Mouse (Mus musculus) lung, postnatal 0 days (tissue): ENCODE results near the gene Slc6a18. TPM values are rescaled to one million over a fixed set of nuclear protein-coding genes. Genes with fewer than 3 reads are reported as not detected.

ENCODE experiments used
- ATAC-seq: fragments of 200-750 bp; cut with Nextera tagmentation; 2 replicates; pipeline ENCODE4 v1.8.0; 2017; ENCODE audit warnings: moderate library complexity
- DNase-seq: peaks from one replicate; pipeline ENCODE4 v3.0.0-alpha.2; 2016; ENCODE audit warnings: low spot score
- H3K27ac ChIP-seq: fragments of 300-500 bp; sonication (generic); 2 replicates; pipeline ENCODE4 v1.5.1; 2014; ENCODE audit warnings: antibody characterized with exemption, mild to moderate bottlenecking, low read length, mixed read lengths
- H3K27me3 ChIP-seq: fragments of 300-500 bp; sonication (generic); replicated peaks from 2 replicates; pipeline ENCODE4 v1.6.1; 2014; ENCODE audit warnings: low read length, mixed read lengths; ENCODE audit not compliant: insufficient read depth
- H3K36me3 ChIP-seq: fragments of 300-500 bp; sonication (generic); 2 replicates; pipeline ENCODE4 v1.6.1; 2014; ENCODE audit warnings: low read length, mixed read lengths; ENCODE audit not compliant: insufficient read depth
- H3K4me1 ChIP-seq: fragments of 300-500 bp; sonication (generic); 2 replicates; pipeline ENCODE4 v1.6.1; 2014; ENCODE audit warnings: antibody characterized with exemption, low read depth, low read length, mixed read lengths; ENCODE audit not compliant: insufficient read depth
- H3K4me2 ChIP-seq: fragments of 300-500 bp; sonication (generic); replicated peaks from 2 replicates; pipeline ENCODE4 v1.6.1; 2014; ENCODE audit warnings: low read depth, mild to moderate bottlenecking, low read length, moderate library complexity, mixed read lengths
- H3K4me3 ChIP-seq: fragments of 300-500 bp; sonication (generic); 2 replicates; pipeline ENCODE4 v1.5.1; 2014; ENCODE audit warnings: low read depth, low read length
- H3K9ac ChIP-seq: fragments of 300-500 bp; sonication (generic); replicated peaks from 2 replicates; pipeline ENCODE4 v1.6.1; 2014; ENCODE audit warnings: low read depth, mild to moderate bottlenecking
- H3K9me3 ChIP-seq: fragments of 300-500 bp; sonication (generic); 2 replicates; pipeline ENCODE4 v1.6.1; 2016; ENCODE audit warnings: low read length, mixed read lengths
- CTCF ChIP-seq: IDR thresholded peaks from 2 replicates; pipeline ENCODE4 v1.5.1; 2016; ENCODE audit warnings: antibody characterized with exemption, mild to moderate bottlenecking
- EP300 ChIP-seq: IDR thresholded peaks from 2 replicates; pipeline ENCODE4 v1.6.1; 2016; ENCODE audit warnings: antibody characterized with exemption, mild to moderate bottlenecking, control low read depth
- WGBS: fragments of 180-500 bp; shearing (Covaris S2); extraction: QIAGEN DNeasy Blood & Tissue Kit; methylation state at CpG from one replicate; pipeline ENCODE4 v1.1.7; 2014; 5-methylcytosine and 5-hydroxymethylcytosine counted together
- polyA plus RNA-seq: library from polyadenylated mRNA; unstranded; fragments of >200 nt; fragmentation: Nextera tagmentation; extraction: Ambion mirVana; gene quantifications from 2 replicates; pipeline ENCODE4 v1.2.1, GENCODE M21; 2015

The Slc6a18 gene
- polyA plus RNA-seq, 1 experiment from 2014 or later: not detected

DNA sequence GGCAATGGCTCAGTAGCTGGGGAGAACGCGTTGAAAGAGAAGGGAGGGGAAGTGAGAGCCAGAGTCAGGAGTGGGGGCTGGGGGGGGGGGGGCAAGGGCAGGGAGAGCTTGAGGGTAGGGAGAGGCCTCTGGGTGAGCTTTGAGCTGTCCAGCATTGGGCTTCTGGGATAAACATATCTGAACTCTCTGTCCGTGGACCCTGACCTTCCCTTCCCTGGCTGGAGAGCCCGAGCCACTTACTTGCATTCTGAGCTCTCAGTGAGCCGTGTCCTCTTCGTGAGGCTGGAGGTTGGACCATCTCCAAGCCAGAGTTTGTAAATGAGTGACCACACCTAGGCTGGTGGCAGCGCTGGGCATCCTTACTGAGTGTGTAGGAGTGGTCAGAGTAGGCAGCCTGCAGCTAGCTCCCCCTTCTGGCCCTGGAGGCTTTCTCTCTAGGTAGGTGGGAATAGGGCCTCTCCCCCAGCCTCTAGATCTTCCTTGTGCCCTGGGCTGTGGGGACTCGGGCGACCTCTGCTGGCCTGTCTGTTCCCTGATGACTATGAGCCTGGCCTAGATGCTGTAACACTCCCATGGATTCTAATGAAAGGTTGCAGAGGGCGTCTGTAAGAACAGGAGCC is 14.5 kb upstream of the Slc6a18 start:
- WGBS: 24% methylated on average over 10 of the region's 10 CpGs
- DNase-seq: peak; percentile 88
- H3K9me3 ChIP-seq: no peaks in the 10 kb centered on the region
- H3K36me3 ChIP-seq: no peaks in the 10 kb centered on the region
- no peak overlapping the region for H3K27ac ChIP-seq
- peak; percentile 81 for TF ChIP-seq CTCF
- no peak for TF ChIP-seq EP300
- peak; percentile 93 for ATAC-seq
- H3K27me3 ChIP-seq: no peaks in the 10 kb centered on the region
- H3K4me3 ChIP-seq: no peak overlapping the region
- no peak overlapping the region for H3K4me2 ChIP-seq
- no peak overlapping the region for H3K9ac ChIP-seq
- H3K4me1 ChIP-seq: no peaks in the 10 kb centered on the region

DNA sequence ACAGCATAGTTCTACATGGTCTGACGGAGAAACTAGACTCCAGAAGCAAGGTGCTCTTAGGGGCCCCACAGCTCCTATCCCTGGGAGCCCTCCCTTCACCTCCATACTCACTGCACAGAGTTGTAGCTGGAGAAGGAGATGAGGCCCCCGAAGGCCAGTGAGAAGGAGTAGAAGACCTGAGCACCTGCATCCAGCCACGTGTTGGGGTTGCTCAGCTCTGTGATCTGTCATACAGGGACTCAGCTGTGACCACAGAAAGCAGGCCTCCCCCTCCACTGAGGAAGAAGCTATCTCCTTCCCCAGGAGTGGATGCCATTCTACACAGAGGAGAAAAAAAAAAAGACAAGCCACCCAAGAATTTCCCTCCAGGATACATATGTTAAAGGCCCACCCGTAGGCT is 11.1 kb upstream of the Slc6a18 start:
- Histone ChIP-seq H3K4me3 (no peak overlapping the region), H3K9ac (no peak overlapping the region), H3K27ac (no peak overlapping the region), H3K36me3 (no peaks in the 10 kb centered on the region), H3K4me1 (no peaks in the 10 kb centered on the region), H3K4me2 (no peak overlapping the region), H3K27me3 (no peaks in the 10 kb centered on the region), H3K9me3 (no peaks in the 10 kb centered on the region)
- ATAC-seq (no peak), DNase-seq (no peak)
- 71% methylated on average over 4 of the region's 4 CpGs for WGBS
- no peak for TF ChIP-seq CTCF
- no peak for TF ChIP-seq EP300

DNA sequence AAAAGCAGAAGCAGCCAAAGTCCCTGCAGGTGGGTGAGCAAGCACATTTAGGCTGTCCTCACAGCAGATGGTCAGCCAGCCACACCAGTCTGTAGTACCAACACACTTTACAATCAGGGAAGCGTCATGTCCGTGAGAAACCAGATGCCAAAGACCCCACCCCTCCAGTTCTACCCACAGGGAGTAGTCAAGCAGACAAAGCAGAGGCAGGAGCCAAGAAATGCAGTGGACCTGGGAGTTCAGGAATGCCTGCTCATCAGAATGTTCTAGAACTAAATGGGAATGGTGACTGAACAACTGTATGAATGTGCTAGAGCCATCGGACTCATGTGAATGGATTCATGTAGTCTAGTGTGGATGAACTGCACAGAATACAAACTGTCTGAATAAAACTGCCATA is 9.8 kb upstream of the Slc6a18 start:
- H3K36me3 ChIP-seq: no peaks in the 10 kb centered on the region
- no peak overlapping the region for H3K4me3 ChIP-seq
- 55% methylated on average over 3 of the region's 3 CpGs for WGBS
- H3K27me3 ChIP-seq: no peaks in the 10 kb centered on the region
- no peak for TF ChIP-seq EP300
- no peak for TF ChIP-seq CTCF
- no peak overlapping the region for H3K27ac ChIP-seq
- H3K4me2 ChIP-seq: no peak overlapping the region
- no peaks in the 10 kb centered on the region for H3K4me1 ChIP-seq
- no peak overlapping the region for H3K9ac ChIP-seq
- H3K9me3 ChIP-seq: no peaks in the 10 kb centered on the region
- DNase-seq (no peak), ATAC-seq (no peak)

DNA sequence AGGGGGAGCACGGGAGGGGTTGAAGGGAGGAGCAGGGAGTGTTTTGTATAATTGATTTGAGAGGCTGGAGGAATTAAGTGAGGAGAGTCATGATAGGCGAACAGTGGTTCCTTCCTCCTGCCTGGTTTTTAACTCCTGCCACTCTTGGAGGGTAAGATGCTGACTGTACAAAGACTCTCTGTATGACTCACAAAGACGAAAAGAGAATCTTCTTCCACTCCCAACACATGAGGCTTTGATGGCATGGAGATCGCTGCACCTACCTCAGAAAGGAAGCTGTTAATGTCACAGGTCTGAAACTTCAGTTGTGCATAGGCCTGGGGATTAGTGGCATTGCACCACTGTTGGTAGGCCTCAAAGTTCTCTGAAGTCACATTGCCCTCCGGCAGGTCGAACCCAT is 7.7 kb upstream of the Slc6a18 start:
- Histone ChIP-seq H3K4me2 (no peak overlapping the region), H3K9ac (no peak overlapping the region), H3K4me3 (no peak overlapping the region), H3K4me1 (no peaks in the 10 kb centered on the region), H3K27ac (no peak overlapping the region), H3K36me3 (no peaks in the 10 kb centered on the region), H3K9me3 (no peaks in the 10 kb centered on the region), H3K27me3 (no peaks in the 10 kb centered on the region)
- DNase-seq (no peak), ATAC-seq (no peak)
- TF ChIP-seq EP300 (no peak), CTCF (no peak)
- 73% methylated on average over 6 of the region's 6 CpGs for WGBS

DNA sequence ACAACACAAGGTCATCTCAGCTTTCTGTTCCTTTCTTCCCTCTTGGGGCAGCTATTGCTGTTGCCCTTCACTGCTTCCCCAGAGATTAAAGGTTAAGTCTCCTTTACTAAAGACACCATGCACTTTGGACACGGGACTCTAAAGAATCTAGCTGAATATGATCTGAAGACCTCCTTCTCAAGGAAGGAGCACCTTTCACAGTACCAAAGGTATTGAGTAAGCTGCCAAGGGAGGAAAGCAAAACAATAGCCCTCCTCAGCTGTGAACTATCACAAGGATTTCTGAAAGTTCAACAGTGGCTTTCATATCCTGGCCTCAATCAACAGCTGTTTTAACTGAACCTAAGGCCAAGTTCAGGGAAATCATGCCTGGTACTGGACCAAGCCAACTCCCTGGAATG is 6.6 kb upstream of the Slc6a18 start:
- WGBS: 78% methylated on average over 1 of the region's 1 CpGs

DNA sequence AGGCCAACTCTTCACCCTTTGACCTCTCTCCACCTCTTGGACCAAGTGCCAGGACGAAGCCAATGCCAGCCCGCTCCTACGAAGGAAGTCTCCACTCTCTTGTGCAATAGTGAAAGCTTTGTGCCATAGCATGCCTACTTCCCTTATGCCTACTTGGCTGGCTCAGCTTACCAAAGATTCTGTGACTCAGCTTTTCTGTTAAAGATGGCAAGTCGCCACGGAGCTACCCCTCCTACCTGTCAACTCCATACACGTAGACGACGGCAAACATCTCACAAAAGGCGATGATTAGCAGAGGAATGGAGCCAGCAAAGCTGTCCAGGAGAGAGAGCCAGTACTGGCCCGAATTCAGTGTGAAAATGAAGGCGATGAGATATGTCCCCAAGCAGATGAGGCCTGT is 5.9 kb upstream of the Slc6a18 start:
- Histone ChIP-seq H3K4me1 (no peaks in the 10 kb centered on the region), H3K36me3 (no peaks in the 10 kb centered on the region), H3K27me3 (no peaks in the 10 kb centered on the region), H3K4me3 (no peak overlapping the region), H3K9me3 (no peaks in the 10 kb centered on the region), H3K4me2 (no peak overlapping the region), H3K9ac (no peak overlapping the region), H3K27ac (no peak overlapping the region)
- TF ChIP-seq EP300 (no peak), CTCF (no peak)
- WGBS: 78% methylated on average over 11 of the region's 11 CpGs
- ATAC-seq: no peak
- peak; percentile 19 for DNase-seq

More for the DNA sequence above, 6.6 kb upstream of the Slc6a18 start:
- no peaks in the 10 kb centered on the region for H3K9me3 ChIP-seq
- ATAC-seq: no peak
- H3K4me2 ChIP-seq: no peak overlapping the region
- TF ChIP-seq CTCF (no peak), EP300 (no peak)
- H3K27me3 ChIP-seq: no peaks in the 10 kb centered on the region
- no peaks in the 10 kb centered on the region for H3K36me3 ChIP-seq
- no peak overlapping the region for H3K9ac ChIP-seq
- no peak overlapping the region for H3K27ac ChIP-seq
- no peak for DNase-seq
- no peaks in the 10 kb centered on the region for H3K4me1 ChIP-seq
- no peak overlapping the region for H3K4me3 ChIP-seq

DNA sequence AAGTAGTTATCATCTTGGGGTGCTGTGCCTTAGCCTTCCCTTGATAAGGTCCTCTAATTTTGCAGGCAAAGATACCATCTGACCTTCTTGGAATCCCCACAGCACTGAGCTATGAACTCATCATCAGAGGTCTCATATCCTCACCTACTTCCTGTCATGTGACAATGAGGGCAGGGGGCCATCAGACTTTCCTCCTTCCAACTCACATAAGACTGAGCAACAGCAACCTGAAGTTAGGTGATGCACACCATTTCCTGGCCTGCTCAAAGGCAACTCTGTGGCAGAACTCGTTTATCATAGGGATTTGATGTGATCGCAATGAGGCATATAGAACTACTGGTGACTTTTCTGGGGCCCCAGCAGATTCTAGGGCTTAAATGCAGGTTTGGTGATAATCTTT is 4.4 kb upstream of the Slc6a18 start:
- TF ChIP-seq EP300 (no peak), CTCF (no peak)
- Histone ChIP-seq H3K4me2 (no peak overlapping the region), H3K27me3 (no peaks in the 10 kb centered on the region), H3K27ac (no peak overlapping the region), H3K36me3 (no peaks in the 10 kb centered on the region), H3K4me1 (no peaks in the 10 kb centered on the region), H3K4me3 (no peak overlapping the region), H3K9me3 (no peaks in the 10 kb centered on the region), H3K9ac (no peak overlapping the region)
- WGBS: 87% methylated on average over 2 of the region's 2 CpGs
- no peak for ATAC-seq
- no peak for DNase-seq
